Mouse (Mus musculus): ENCODE results near the gene Romo1.
"Not testable (repeated sequence)": the region's sequence is repeated elsewhere in the genome, so short reads cannot be mapped to it uniquely, and the experiment has no call there.

Gene Romo1

DNA sequence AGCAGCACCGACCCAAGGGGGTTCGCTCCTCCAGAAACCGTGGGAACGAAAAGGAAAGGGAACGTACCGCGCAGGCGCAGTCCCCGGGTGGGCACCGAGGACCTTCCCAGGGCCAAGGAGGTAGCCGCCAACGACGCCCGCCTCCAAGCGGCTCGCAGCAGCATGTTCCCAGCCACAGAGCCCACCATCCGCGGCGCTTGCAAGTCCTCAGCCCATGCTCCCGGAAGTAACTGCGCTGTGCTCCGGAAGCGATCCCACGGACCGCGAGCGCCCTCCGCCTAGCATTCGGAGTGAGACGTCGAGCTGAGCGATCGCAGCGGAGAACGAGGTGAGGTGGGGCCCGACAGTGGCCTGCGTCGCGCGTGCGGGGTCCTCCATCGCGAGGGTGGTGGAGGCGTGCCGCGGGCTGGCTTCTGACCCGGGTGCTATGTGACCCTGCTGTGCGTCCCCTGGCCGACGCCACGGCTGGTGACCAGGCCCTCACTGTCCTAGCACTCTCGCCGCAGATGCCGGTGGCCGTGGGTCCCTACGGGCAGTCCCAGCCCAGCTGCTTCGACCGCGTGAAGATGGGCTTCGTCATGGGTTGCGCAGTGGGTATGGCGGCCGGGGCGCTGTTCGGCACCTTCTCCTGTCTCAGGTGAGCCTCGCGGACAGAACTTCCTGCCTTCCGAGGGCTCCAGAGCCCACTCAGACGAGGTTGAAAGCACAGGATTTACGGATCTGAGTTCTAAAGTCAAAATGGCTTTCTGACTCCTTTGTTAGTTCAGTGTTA lies at the start of gene Romo1, which contains the start of gene Nfs1:
Gene Romo1, plus strand, starts transcription at position 87 of the 772 bp plus-strand sequence.
Gene Nfs1, minus strand, starts transcription at position 234 of the 772 bp plus-strand sequence.
- peak; percentile 95 for DNase-seq (ENCODE audit: low read depth, low spot score)

DNA sequence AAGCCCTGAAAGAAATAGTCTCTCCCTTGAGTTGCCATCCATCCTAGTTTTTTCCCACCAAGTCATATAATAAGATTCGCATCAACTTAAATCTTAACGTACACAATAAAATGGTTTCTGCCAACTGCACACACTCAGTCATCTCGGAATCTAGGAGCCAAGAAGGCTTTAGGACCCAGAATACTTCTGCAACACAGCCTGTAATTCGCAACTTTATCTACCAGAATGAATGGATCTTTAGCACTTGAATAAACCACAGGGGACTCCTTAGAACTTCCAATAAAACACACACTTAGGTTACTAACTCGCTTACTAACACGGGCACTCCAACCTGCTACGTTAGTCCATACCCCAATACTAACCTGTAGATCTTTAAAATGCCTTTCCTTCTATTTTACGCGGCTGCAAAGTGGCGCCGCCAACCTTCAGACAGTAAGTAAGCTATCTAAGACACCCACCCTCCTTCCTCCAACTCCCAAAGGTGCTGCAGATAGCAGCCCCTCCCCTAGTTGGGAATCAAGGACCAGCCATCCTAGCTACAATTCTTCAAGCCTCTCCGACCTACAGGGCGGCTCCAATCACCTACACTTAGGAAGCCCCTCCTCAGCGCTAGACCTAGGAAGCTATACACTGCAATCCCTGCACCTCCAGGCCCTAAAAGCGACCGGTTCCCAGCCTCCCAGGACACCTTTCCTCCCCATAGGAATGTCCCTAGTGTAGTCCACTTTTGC lies 33.0 kb upstream of the Romo1 start:
- peak; percentile 63 for DNase-seq (ENCODE audit: low read depth, low spot score)

DNA sequence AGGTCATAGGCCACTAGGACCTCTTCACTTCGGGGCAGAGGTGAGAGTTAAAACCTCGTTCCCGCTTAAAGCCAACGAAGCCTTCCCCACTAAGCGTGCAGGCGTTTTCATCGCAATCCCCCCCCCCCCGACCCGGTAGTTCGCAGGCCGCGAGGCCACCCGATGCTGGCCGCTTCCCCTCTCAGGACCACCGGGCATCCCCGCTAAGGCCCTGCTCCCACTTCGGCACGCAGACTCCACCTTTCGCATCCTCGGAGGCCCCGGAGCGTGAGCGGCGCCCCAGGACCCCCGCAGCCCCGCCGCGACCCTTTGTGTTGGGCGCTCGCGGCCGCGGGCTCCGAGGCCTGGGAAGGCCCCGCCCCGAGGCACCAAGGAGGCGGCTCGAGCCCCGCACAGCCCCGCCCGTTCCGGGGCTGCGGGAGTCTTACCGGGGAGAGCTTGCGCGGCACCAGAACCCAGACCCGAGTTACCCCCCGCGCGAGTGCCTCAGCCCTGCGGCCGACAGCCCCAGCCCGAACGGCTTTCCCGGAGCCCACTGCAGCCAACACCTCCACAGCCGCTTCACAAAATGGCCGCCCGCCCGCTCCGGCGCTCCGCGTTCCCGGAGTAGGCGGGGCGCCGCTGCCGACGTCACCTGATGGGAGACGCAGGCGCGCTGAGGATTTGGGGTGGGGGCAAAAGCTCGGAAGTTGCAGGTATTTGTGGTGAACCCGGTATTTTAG lies 32.3 kb upstream of the Romo1 start, which contains the start of the genes Cpne1 and Rbm12:
Gene Cpne1, minus strand, starts transcription at position 608 of the 722 bp plus-strand sequence.
Gene Rbm12, minus strand, starts transcription at position 621 of the 722 bp plus-strand sequence.
- peak; percentile 91 for DNase-seq (ENCODE audit: low read depth, low spot score)

DNA sequence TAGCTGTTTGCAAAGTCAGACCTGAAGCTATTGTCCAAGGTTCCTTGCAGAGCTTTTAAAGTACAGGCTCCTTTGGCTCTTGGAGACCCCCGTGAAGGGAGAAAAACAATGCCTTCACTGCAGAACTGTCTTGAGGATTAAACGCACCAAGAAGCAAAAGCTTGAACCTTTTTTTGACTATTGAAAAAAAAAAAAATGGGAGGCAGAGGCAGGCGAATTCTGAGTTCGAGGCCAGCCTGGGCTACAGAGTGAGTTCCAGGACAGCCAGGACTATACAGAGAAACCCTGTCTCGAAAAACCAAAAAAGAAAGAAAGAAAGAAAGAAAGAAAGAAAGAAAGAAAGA lies 31.8 kb upstream of the Romo1 start:
- DNase-seq (ENCODE audit: low read depth, low spot score) = not testable (repeated sequence)

DNA sequence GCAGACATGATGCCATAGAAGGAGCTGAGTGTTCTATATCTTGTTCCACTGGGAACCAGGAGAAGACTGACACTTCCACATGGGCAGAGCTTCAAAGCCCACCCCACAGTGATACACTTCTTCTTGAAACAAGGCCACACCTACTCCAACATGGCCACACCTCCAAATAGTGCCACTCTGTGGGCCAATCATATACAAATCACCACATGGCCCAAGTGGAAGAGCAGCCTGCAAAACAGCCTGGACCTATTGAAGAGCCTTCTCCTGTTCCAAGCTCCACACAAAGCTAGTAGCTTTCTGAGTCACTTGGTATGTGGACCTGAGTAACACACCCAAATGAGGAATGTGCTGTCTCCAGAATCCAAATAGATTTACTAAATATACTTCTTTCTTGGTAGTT lies 24.3 kb upstream of the Romo1 start:
- peak; percentile 36 for DNase-seq (ENCODE audit: low read depth, low spot score)

DNA sequence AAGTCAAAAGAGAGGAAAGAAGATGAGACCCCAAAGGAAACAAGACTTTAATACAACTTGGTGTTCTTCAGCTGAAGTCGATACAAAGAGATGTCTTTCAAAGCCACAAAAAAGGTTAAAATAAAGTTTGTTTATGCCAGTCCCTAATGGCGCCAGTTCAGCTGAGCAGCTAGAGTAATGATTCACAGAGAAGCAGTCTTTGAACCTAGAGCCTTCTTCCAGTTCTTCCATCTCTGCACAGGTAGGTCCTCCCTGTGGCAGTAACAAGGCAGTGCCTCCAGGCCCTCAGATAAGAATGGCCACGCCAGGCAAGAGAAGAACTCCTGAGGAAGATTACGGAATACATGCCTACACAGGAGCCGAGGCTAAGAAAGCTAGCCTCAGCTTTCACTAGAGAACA lies 20.1 kb upstream of the Romo1 start:
- DNase-seq (ENCODE audit: low read depth, low spot score) = no peak

DNA sequence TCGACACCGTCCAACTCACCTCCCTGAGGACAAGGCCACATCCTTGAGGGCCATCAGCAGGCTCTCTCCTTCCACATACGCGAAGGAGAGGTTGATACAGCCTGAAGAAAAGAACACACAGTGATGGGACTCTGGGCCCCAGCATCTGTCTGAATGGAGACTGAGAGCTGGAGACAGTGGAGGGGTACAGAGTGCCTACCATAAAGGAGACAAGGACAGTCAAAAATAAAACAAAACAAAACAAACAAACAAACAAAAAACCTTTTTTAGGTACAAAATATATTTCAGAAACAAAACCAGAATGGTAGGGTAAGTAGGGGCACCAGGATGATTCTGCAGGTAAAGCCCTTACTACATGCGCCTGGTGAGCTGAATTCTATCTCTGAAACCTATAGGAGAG lies 16.8 kb upstream of the Romo1 start, which contains the start of gene Gm28036:
Gene Gm28036, minus strand, starts transcription at position 101 of the 400 bp plus-strand sequence.
- no peak for DNase-seq (ENCODE audit: low read depth, low spot score)

DNA sequence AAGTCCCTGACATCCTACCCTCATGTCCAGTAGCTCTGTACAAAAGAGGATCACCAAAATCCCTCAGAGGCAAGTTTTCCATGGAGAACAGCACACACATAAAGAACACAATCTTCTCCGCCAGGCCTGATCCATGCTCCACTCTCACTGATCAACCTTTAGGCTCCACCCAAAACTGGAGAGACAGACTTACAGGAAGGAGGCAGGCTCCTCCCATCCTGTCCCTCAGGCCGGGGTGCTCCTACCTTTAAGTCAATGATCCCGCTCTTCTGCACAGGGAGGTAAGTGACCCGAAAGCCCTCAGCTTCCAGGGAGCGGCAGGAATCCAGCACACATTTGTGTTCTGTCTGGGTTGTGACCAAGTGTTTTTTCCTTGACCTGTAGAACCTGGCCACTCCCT lies 9.7 kb upstream of the Romo1 start:
- peak; percentile 59 for DNase-seq (ENCODE audit: low read depth, low spot score)

DNA sequence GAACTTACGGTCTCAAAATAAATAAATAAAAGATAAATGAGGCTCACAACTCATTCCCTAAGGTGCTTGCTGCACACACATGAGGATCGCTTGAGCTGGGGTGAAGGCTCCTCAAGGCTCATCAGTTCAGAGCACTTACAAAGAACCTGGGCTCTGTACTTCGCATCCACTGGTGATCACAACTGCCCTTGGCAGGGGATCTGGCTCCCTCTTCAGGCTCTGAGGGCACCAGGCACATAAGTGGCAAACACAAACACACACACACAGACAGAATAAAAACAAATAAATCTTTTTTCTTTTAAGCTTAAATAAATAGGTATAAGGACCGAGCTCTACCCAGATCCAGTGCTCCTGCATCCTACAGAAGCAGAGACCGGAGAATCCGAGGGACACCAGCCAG lies 8.1 kb upstream of the Romo1 start:
- peak; percentile 49 for DNase-seq (ENCODE audit: low read depth, low spot score)

DNA sequence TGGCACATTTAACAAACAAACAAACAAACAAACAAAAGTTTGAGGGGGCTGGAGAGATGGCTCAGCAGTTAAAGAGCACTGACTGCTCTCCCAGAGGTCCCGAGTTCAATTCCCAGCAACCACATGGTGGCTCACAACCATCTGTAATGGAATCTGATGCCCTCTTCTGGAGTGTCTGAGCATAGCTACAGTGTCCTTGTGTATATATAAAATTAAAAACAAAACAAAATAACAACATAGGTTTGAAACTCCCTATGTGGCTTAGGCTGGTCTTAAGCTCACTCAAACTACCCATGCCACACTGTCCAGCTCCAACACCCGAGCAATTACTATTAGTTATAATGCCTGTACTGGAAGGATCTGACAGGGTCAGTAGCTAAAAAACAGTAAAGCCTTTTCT lies 1.0 kb upstream of the Romo1 start:
- DNase-seq (ENCODE audit: low read depth, low spot score) = no peak

DNA sequence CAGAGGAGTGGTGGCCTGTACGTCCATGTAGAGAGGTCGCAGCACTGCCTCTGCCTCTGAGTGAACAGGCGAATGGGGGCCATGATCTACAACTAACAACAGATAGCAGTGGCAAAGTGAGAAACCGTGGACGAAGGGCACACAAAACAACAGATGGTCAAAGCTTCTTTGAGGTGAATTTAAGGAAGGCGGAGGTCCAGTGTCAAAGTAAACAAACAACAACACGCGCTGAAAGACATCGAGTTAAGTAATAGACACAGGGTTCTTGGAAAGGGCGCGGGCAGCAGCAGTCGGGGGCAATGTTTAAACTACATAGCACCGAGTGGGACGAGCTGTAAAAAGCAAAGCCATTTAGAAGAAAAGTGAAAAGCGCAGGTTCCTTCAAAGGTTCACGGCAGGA lies 472 bp upstream of the Romo1 start:
- DNase-seq (ENCODE audit: low read depth, low spot score) = no peak

DNA sequence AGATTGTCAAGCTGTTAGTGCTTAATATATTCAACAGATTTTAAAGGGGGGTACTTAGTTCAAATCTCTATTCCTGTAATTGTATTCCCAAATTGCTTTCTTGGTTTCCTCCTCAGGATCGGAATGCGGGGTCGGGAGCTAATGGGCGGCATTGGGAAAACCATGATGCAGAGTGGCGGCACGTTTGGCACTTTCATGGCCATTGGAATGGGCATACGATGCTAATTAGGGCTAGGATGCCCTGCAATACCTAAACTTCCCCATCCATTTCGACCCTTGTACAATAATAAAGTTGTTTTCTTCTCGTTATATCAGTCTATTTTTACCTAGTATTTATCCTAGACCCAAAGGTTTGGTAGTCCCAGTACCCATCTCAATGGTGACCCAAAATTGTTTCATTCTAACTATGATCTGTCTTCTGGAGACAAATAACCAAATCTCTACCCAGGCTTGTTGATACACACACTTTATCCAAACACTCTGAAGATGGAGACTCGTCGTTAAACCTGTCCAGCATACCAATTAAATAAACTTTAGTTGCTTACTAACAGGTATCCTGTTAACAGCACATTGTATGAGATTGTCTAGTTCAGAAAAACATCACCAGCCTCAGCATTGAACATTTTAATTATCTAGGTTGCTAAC lies 1.8 kb downstream of the Romo1 start:
- no peak for DNase-seq (ENCODE audit: low read depth, low spot score)

DNA sequence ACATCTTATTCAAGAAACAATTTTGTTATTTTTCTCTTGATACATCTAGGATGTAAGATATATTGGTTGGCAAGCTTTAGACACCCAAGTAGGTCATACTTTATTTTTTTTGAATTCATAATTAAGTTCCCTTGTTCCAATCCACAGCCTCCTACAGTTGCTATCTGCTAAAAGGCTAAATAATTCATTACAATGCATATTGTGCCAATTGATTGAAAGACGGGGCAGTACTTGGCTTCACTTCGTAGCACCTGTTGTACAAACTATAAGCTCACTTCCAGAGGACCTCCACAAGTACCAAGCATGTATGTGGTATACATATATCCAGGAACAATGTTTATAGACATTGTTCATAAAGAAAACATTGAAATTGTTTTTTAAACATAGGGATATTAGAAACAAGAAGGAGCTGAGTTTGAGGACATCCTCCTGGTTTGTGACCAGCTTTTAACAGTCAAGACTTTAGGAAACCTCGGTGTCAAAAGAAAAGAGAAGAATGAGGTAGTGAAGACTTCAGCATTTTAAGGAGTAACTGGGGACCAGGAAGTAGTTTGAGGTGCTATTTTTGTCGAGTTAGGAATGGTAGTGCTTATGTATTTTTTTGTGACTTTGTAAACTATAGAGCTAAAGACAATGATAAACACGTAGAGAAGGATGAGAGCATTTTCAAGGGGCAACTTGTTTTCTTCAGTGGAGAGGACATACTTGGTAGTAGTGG lies 2.6 kb downstream of the Romo1 start:
- DNase-seq (ENCODE audit: low read depth, low spot score) = no peak

DNA sequence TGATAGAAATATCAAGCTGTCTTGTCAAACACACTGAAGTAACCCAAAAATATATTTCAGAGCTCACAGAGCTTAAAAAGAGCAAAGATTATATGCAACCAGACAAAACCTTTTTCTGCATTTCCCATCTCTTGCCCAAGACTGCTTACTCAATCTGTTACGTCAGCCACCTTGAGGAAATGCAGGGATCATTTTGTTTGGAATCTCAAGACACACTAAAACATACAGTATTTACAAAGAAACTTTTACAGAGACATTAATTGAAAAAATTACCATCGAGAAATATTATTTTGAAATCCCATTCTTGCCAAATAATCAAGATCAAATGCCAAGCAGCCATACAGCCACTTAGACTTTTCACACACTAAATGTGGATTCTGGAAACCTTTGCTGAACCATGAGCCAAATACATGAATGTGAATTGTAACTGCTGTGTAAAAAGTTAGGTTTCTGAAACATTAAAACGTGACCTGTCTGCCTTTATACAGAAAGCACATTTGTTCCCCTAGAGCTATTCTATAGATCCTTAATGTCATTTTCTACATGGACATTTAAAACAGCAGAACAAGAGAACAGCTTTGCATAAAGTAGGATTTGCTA lies 3.6 kb downstream of the Romo1 start:
- no peak for DNase-seq (ENCODE audit: low read depth, low spot score)

DNA sequence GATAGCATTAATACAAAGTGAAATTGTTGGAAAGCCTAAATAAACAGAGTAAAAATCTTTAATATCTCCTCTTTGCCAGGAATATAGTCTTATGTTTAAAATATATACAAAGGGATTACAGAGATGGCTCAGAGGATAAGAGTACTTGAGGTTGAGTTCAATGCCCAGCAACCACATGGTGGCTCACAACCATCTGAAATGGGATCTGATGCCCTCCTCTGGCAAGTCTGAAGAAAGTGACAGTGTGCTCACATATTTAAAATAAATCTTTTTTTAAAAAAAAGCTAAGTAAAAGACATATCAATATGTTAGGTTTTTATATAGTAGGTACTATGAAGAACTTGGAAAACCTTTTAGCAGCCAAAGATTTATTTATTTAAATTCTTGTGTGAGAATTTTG lies 7.7 kb downstream of the Romo1 start:
- no peak for DNase-seq (ENCODE audit: low read depth, low spot score)

DNA sequence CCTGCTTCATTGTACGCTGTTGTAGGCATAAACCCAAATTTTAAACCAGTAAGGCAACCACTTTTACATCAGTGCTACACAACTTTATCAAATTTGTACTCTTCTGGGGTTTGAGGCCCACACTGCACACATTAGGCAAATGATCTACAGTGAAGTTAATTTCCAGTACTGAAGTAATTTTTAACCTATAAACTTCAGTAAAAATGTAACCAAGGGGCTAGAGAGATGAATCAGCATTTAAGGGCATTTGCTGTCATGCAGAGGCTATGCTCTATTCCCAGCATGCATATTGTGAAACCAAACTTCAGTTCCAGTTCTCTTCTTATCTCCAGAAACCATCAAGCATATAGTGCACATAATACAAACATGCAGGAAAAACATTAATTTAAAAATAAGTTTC lies 21.6 kb downstream of the Romo1 start:
- no peak for DNase-seq (ENCODE audit: low read depth, low spot score)

DNA sequence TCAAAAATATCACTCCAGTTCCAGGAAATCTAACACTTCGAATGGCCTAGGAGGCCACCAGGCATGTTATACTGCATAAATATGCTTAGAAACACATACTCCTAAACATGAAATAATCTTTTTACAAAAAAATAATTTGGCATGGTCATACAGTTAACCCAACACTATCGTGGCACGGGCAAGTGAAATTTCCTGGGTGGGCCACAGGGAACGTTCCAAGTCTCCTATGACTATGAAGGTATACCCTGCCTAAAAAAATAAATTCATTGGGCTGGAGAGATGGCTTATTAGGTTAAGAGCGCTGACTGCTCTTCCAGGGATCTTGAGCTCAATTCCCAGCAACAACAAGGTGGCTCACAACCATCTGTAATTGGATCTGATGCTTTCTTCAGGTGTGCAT lies 22.7 kb downstream of the Romo1 start:
- no peak for DNase-seq (ENCODE audit: low read depth, low spot score)

DNA sequence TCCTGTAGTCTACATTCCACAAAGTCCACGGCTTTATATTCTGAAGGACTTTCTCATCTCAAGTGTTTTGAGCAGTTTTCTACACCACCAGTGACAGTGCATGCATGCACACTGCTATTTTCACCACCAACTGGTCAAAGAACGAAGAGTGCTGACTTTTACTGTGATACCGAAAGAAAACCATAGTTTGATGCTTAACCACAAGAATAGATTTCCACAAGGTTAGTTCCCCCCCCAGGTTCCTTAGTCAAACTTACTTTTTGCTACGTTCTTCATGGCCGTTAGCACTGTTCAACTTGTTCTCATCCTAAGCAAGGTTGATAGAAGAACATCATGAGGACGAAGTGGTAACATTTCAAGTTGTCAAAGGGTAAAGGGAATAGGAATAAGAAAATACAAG lies 33.2 kb downstream of the Romo1 start:
- no peak for DNase-seq (ENCODE audit: low read depth, low spot score)

DNA sequence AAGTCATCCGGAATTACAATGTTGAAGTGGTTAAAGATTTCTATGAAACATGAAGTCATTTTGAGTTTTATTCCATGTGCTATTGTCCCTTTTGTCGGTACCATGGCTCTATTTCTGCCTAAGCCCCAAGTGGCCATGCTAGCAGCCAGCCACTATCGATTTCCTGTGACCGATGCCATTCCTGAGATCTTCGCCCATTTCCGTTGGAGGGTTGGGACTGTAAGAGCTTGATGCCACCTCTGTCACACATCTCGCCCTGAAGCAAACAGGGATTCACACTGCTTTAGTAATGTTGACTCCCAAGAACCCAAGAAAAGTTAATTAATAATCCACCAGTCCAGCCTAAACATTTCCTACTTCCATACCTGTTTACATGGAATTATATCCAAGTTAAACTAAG lies 33.8 kb downstream of the Romo1 start:
- DNase-seq (ENCODE audit: low read depth, low spot score) = peak; percentile 35

DNA sequence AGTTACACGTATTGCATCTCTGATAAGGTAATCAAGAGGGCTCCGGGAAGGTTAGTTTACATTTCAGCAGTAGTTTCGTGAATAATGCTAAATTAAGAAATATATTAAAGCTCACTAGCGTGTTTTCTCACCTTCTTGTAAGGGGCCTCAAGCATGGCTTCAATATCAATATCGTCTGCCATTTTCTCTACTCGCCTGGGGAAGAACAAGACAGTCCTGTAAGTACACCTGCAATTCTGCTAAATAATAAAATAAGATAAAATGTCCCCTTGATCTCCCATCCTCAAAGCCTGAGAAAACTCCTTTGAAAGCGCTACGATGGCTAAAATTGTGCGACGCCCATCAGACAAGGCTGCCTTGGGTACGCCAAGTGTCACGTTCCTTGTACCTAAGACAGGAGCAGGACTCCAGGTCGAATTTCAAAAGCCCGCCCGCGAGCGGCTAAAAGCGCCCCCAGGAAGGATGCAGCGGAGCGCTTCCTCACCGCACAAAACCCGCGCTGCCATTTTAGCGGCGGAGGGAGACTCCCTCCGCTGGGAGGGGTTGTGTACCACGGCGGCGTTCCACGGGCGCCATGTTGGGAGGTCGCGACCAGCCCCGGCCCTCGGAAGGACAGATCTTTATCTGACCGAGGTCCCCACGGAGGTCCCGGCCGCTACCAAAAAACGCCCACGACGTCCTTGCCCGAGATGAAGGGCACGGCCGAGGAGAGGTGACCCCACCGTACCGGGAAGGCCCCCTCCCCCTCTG lies 35.4 kb downstream of the Romo1 start:
- DNase-seq (ENCODE audit: low read depth, low spot score) = peak; percentile 55
